Comparison of ENCODE assay signal across 15 mouse cellular contexts in the genomic region with DNA sequence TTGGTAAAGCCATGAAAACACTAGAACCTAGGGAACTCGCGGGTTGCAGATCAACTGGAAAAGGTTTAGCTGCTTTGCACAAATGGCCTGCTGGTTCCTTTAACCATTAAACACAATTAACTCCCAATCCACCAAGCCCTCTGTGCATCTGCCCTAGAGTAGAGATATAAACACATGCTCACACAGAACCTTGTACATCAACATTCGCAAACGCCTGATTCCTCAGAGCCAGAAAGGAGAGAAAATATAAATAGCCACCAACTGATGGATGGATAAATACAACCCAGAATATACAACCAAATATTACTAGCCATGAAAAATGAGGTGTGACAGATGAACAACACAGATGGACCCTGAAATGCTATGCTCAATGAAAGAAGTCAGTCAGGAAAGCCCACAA.
"Had no signal": no experiment of that assay in that cellular context is flagged by ENCODE, and none has a peak within 500 bp of the region (broad histone marks: within the 10 kb centered on the region; RNA-seq: fewer than 3 reads in every experiment).

No protein-coding gene starts in this region.

- H3K4me2 ChIP-seq: neural tube, embryonic 15.5 days; stomach, embryonic 15.5 days had no signal

- H3K4me3 ChIP-seq: neural tube, embryonic 15.5 days; stomach, embryonic 15.5 days had no signal

- H3K9me3 ChIP-seq: neural tube, embryonic 15.5 days; stomach, embryonic 15.5 days had no signal

- DNase-seq: retina, postnatal 1 day; right cerebral cortex, adult 18-20 months; right cerebral cortex, postnatal 14 days; right cerebral cortex, postnatal 25 days; right cerebral cortex, postnatal 4 days; spleen, adult 18-20 months; thymus, adult 18-20 months; thymus, adult 2 months; thymus, postnatal 14 days; thymus, postnatal 25 days; thymus, postnatal 36 days; thymus, postnatal 4 days had no signal

- H3K36me3 ChIP-seq: neural tube, embryonic 15.5 days; stomach, embryonic 15.5 days had no signal

- H3K27me3 ChIP-seq: neural tube, embryonic 15.5 days; stomach, embryonic 15.5 days had no signal

- H3K9ac ChIP-seq: neural tube, embryonic 15.5 days; stomach, embryonic 15.5 days had no signal

- H3K27ac ChIP-seq: neural tube, embryonic 15.5 days; stomach, embryonic 15.5 days; stomach, postnatal 0 days had no signal
